Mouse (Mus musculus) large intestine, adult 2 months (tissue): ENCODE data around the gene Anapc11. TPM values are rescaled to one million over a fixed set of nuclear protein-coding genes. Genes with fewer than 3 reads are reported as not detected.

ENCODE experiments used
- DNase-seq: peaks from one replicate; pipeline ENCODE4 v3.0.0-alpha.2; 2012; ENCODE audit warnings: low read depth, low spot score
- WGBS: fragments of 180-500 bp; shearing (Covaris S2); methylation state at CpG from one replicate; pipeline ENCODE4 v1.1.7; 2018; 5-methylcytosine and 5-hydroxymethylcytosine counted together
- polyA plus RNA-seq: library from polyadenylated mRNA; depleted of rRNA; stranded (reverse); fragments of >200 nt; gene quantifications from 2 replicates; pipeline ENCODE4 v1.2.3, GENCODE M21; 2012

Gene Anapc11
- polyA plus RNA-seq, 1 experiment: 85.4 TPM

- DNase-seq: no peak
- 10% methylated on average over 30 of the region's 30 CpGs for WGBS
Observed at GRCm38 (mm10) chr11:120623961-120624679, 25.9 kb downstream of the Anapc11 start.

GRCm38 (mm10) chr11:120624680-120625111 is 26.5 kb downstream of the Anapc11 start:
- WGBS: under 1% methylated on average over 53 of the region's 53 CpGs
- no peak for DNase-seq

GRCm38 (mm10) chr11:120625152-120625775 is 27.0 kb downstream of the Anapc11 start, which contains the start of gene Sirt7:
Gene Sirt7, minus strand, starts transcription at chr11:120625240.
- no peak for DNase-seq
- 8% methylated on average over 5 of the region's 5 CpGs for WGBS

GRCm38 (mm10) chr11:120626785-120627467 is 28.7 kb downstream of the Anapc11 start:
- WGBS: 88% methylated on average over 11 of the region's 11 CpGs
- DNase-seq: no peak

- WGBS: 73% methylated on average over 22 of the region's 22 CpGs
- no peak for DNase-seq
Observed at GRCm38 (mm10) chr11:120627468-120628300, 29.5 kb downstream of the Anapc11 start.

GRCm38 (mm10) chr11:120628601-120629340 is 30.6 kb downstream of the Anapc11 start:
- DNase-seq: no peak
- 83% methylated on average over 23 of the region's 23 CpGs for WGBS

GRCm38 (mm10) chr11:120629341-120629730 is 31.1 kb downstream of the Anapc11 start:
- no peak for DNase-seq
- 68% methylated on average over 23 of the region's 23 CpGs for WGBS

GRCm38 (mm10) chr11:120629911-120630310 is 31.7 kb downstream of the Anapc11 start:
- DNase-seq: no peak
- WGBS: 15% methylated on average over 7 of the region's 7 CpGs

- WGBS: 16% methylated on average over 5 of the region's 5 CpGs
- no peak for DNase-seq
Observed at GRCm38 (mm10) chr11:120630401-120630871, 32.2 kb downstream of the Anapc11 start.

- no peak for DNase-seq
- 16% methylated on average over 7 of the region's 7 CpGs for WGBS
Observed at GRCm38 (mm10) chr11:120630881-120631725, 32.9 kb downstream of the Anapc11 start.

- 27% methylated on average over 4 of the region's 4 CpGs for WGBS
Observed at GRCm38 (mm10) chr11:120631726-120632448, 33.7 kb downstream of the Anapc11 start.

GRCm38 (mm10) chr11:120632559-120633519 is 34.6 kb downstream of the Anapc11 start:
- no peak for DNase-seq
- under 1% methylated on average over 105 of the region's 116 CpGs for WGBS

More at GRCm38 (mm10) chr11:120631726-120632448, 33.7 kb downstream of the Anapc11 start:
- no peak for DNase-seq

GRCm38 (mm10) chr11:120633520-120634343 is 35.5 kb downstream of the Anapc11 start, which contains the start of gene Mafg:
Gene Mafg, minus strand, starts transcription at chr11:120633600.
- WGBS: 12% methylated on average over 50 of the region's 58 CpGs
- peak; percentile 87 for DNase-seq

GRCm38 (mm10) chr11:120634810-120635209 is 36.6 kb downstream of the Anapc11 start:
- DNase-seq: no peak
- WGBS: 84% methylated on average over 5 of the region's 5 CpGs

- DNase-seq: no peak
Observed at GRCm38 (mm10) chr11:120641255-120641654, 43.0 kb downstream of the Anapc11 start.

More at GRCm38 (mm10) chr11:120641255-120641654, 43.0 kb downstream of the Anapc11 start:
- 67% methylated on average over 9 of the region's 9 CpGs for WGBS
